Mouse (Mus musculus): Measurements from ENCODE around the gene Acad8. TPM values are rescaled to one million over a fixed set of nuclear protein-coding genes. Genes with fewer than 3 reads are reported as not detected.

Acad8 gene
- polyA plus RNA-seq (2012; rRNA removed): 13.9 and 22.4 TPM in 2 replicates

DNA sequence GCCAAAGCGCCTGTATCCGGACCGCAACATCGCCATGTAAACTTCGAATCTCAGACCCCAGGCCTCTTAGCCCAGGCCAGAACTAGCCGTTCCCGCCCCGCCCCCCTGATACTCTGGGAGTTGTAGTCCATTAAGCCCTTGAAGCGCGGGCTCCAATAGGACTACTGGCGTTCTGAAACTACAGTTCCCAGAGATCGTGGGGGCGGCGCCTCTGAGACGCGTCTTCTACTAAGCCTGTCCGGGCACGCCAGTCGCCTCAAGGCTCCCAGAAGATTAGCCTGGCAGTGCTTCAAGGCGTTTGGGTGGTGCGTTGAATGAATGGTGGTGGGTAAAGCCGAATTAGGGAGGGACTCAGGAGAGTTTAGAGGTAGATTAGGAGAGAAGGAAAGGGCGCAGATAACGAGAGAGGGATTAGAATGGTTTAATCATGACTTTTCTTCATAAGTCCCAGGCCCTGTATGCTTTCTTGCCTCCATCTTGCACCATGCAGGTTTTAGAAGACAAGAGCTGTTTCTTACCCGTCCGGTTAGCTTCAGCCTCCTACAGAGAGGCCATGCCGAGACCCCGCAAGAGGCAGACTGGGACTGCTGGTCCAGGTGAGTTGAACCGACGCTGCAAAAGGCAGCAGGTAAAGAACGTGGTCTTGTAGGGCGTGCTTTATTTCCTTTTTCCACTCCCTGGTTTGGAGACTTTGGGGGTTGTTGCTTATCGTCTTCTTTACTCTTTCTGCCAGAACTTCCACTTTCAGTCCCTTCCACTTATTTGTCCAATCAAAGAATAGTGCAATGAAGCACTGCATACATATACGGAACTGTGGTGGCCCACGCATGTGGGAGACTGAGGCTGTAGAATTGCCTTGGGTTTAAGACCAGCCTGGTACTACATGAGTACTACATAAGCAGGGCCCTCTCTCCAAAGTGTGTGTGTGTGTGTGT, at the start of gene Acad8, which contains the start of gene Thyn1:
TSS of gene Acad8 (minus strand) at position 106 of the 935 bp plus-strand sequence.
TSS of gene Thyn1 (plus strand) at position 250 of the 935 bp plus-strand sequence.
- peak; percentile 89 for DNase-seq
- peak within 1 kb of the TSS; percentile 93 for H3K4me3 ChIP-seq (replicated peaks; ENCODE audit: extremely low read depth, low read depth, low read length)
- peaks cover 4% of the 10 kb centered on the region; the same call in 1 of the 2 replicates for H3K4me1 ChIP-seq (ENCODE audit: control insufficient read depth, insufficient read depth, low read length)
- peak; percentile 72; the same call in 1 of the 2 replicates for TF ChIP-seq POLR2A (IDR thresholded peaks at IDR 0.05; ENCODE audit: borderline replicate concordance, extremely low read depth, low read depth, low read length)
- TF ChIP-seq CTCF (IDR thresholded peaks at IDR 0.05; ENCODE audit: insufficient read depth, low read length): no peak
- under 1% methylated on average over 35 of the region's 35 CpGs for WGBS

DNA sequence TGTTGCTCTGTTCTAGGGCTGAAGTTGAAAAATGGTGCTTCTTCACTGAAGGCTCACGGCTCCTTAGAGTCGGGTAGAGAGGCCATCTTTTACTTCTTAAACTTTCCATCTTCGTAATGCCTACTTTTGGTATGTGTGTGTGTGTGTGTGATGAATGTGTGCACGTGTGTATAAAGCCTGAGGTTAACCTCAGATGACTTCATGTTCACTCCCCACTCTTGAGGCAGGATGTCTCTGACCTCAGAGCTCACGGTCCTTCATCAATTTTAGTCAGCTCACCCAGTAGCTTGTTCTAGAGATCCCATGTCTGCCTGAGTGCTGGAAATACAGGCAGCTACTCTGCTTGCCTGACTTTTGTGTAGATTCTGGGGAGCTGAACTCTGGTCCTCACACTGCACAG, 44.5 kb upstream of the Acad8 start:
- no peak for DNase-seq
- 85% methylated on average over 5 of the region's 5 CpGs for WGBS
- no peak for TF ChIP-seq POLR2A (IDR thresholded peaks at IDR 0.05; ENCODE audit: borderline replicate concordance, extremely low read depth, low read depth, low read length)
- no peak for TF ChIP-seq CTCF (IDR thresholded peaks at IDR 0.05; ENCODE audit: insufficient read depth, low read length)

DNA sequence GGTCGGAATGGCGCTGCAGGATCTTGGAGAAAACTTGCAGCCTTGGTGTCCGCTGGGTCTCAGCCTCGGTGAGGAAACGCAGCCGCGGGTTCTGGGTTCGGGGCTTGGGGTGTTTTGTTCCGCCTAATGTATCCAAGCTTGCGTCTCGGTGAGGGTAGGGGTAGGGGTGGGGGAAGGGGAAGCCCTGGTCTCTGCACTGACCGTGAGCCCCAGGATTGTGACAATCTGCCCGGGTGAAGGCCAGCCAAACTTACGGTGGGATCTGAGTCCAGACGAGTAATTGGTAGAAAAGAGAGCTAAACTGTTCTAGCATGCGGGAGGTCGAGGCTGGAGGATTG, 31.4 kb upstream of the Acad8 start:
- H3K4me1 ChIP-seq (ENCODE audit: control insufficient read depth, insufficient read depth, low read length): peaks cover 8% of the 10 kb centered on the region
- 1% methylated on average over 17 of the region's 17 CpGs for WGBS
- peak overlapping the region; percentile 87 for H3K4me3 ChIP-seq (replicated peaks; ENCODE audit: extremely low read depth, low read depth, low read length)
- no peak for TF ChIP-seq CTCF (IDR thresholded peaks at IDR 0.05; ENCODE audit: insufficient read depth, low read length)
- TF ChIP-seq POLR2A (IDR thresholded peaks at IDR 0.05; ENCODE audit: borderline replicate concordance, extremely low read depth, low read depth, low read length): no peak
- no peak for DNase-seq

More for the DNA sequence above, 44.5 kb upstream of the Acad8 start:
- Histone ChIP-seq H3K4me1 (ENCODE audit: control insufficient read depth, insufficient read depth, low read length) (no peaks in the 10 kb centered on the region), H3K4me3 (replicated peaks; ENCODE audit: extremely low read depth, low read depth, low read length) (no peak overlapping the region)

DNA sequence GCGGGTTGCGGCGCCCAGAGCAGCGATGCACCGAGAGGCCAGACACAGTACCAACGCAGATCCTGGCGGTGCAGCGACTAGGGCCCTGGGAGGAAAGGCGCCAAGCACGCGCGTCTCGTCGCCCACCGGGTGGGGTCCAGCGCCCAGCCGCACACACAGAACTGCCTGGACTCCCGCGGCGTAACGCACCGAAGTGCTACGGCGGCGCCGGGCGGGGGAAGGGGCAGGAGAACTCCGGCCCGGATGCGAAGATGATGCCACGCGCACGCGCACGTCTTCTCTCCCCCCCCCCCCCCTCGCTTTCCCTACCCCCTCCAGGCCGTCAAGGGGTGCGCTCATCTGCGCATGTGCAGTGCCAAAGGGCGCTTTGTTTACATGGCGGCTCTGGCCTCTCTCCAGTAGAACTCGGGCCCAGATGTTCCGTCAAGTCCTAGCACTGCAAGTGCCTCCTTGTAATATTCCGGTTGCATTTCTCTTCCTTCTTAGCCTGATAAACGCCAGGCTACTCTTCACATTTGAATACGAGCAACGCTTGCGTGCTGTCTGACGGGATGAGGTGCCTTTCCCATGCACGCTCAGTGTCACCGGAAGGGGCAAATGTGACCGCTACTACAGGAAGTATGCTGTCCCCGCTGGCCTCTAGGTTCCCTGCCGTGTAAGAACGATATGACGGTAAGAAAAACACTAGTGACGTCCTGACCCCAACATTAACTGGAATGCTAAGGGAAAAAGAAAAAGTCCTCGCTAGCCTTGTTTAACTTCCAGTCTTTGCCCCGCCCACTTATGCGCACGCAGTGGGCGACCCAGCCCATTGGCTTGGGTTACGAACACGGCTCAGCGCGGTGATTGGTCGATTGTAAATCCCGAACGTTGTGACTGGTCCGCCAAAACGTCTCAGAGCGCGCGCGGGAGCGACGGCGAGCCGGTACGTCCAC, 30.7 kb upstream of the Acad8 start, which contains the start of the genes Vps26b and Ncapd3:
TSS of gene Vps26b (minus strand) at position 238 of the 935 bp plus-strand sequence.
TSS of gene Ncapd3 (plus strand) at position 348 of the 935 bp plus-strand sequence.
- no peak for TF ChIP-seq CTCF (IDR thresholded peaks at IDR 0.05; ENCODE audit: insufficient read depth, low read length)
- peak; percentile 89; the same call in 1 of the 2 replicates for TF ChIP-seq POLR2A (IDR thresholded peaks at IDR 0.05; ENCODE audit: borderline replicate concordance, extremely low read depth, low read depth, low read length)
- Histone ChIP-seq H3K4me3 (replicated peaks; ENCODE audit: extremely low read depth, low read depth, low read length) (peak within 1 kb of the TSS; percentile 87), H3K4me1 (ENCODE audit: control insufficient read depth, insufficient read depth, low read length) (peaks cover 8% of the 10 kb centered on the region)
- peak; percentile 95 for DNase-seq
- WGBS: under 1% methylated on average over 79 of the region's 80 CpGs

DNA sequence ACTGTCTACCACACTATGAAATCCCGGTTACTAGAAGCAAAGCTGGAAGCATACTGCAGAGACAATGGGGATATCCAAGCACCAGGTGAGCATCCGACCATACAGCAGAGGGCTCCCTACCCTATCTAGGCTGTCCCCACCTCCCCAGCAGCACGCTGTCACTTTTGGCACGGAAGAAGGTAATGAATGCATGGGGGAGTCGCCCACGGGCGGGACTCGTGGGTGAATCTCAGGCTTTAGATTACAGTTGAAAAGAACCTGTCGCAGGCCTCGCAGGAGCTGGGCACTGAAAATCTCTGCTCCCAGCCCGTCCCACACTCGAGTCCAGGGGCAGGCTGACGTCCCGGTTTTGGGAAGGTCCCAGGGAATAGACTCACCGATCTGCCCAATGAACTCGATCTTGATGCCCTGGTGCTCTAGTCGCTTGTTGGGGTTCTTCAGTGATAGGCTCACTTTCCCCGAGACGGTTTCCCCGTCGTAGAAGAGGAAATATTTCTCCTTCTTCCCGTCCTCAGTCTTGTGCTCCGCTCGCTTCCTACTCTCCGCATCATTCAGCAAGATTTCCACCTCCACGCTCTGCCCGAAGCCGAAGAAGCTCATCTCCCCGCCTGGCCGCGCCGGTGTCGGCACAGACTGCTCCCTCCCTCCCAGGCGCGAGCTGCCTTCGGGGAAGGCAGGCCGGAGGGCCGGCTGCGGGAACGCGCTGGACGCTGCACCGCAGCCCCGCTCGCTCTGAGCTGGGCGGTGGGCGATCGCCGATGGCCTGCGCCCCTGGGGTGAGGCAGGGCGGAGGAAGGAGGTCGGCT, 29.9 kb upstream of the Acad8 start:
- WGBS: under 1% methylated on average over 52 of the region's 52 CpGs
- H3K4me3 ChIP-seq (replicated peaks; ENCODE audit: extremely low read depth, low read depth, low read length): peak overlapping the region; percentile 87
- no peak for DNase-seq
- TF ChIP-seq CTCF (IDR thresholded peaks at IDR 0.05; ENCODE audit: insufficient read depth, low read length) (no peak), POLR2A (IDR thresholded peaks at IDR 0.05; ENCODE audit: borderline replicate concordance, extremely low read depth, low read depth, low read length) (no peak)
- peaks cover 8% of the 10 kb centered on the region for H3K4me1 ChIP-seq (ENCODE audit: control insufficient read depth, insufficient read depth, low read length)

DNA sequence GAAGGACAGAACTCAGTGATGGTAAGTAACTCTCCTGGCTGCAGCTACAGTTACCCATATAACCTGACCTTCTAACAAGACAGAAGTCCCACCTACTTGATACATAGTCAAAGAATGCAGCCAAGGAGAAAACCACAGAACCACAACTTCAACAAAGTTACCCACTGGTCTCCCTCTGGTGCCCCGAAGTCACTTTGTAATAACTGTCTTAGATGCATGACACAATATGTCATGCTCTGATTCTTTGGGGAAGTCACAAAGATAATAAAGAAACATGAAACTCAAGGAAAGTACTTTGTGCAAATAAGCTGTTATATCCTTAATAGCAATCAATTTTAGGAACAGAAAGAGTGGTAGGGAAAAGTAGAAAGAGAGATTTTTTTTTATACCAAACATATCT, 27.3 kb upstream of the Acad8 start:
- peaks cover 14% of the 10 kb centered on the region for H3K4me1 ChIP-seq (ENCODE audit: control insufficient read depth, insufficient read depth, low read length)
- no peak for DNase-seq
- no peak overlapping the region for H3K4me3 ChIP-seq (replicated peaks; ENCODE audit: extremely low read depth, low read depth, low read length)
- TF ChIP-seq POLR2A (IDR thresholded peaks at IDR 0.05; ENCODE audit: borderline replicate concordance, extremely low read depth, low read depth, low read length): no peak
- no peak for TF ChIP-seq CTCF (IDR thresholded peaks at IDR 0.05; ENCODE audit: insufficient read depth, low read length)
- WGBS: 11% methylated on average over 1 of the region's 1 CpGs

DNA sequence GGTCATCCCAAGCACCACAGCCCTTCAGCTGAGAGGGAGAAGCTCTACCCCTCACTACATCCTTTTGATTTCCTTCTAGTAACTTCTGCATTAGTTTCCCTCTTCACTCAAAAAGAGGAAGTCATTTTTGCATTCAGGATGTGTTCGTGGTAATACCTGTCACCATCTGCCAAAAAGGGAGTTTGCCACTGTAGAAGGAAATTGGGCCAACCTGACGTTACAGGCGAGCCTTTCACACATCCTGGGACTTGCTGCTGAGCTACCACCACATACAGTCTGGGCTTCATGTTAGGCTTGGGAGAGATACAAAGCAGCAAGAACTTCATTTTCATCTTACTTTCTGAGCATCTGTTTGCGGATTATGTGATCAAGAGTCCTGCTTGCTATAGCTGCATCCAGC, 24.3 kb upstream of the Acad8 start:
- Histone ChIP-seq H3K4me1 (ENCODE audit: control insufficient read depth, insufficient read depth, low read length) (peaks cover 14% of the 10 kb centered on the region), H3K4me3 (replicated peaks; ENCODE audit: extremely low read depth, low read depth, low read length) (no peak overlapping the region)
- no peak for DNase-seq
- 59% methylated on average over 4 of the region's 4 CpGs for WGBS
- TF ChIP-seq CTCF (IDR thresholded peaks at IDR 0.05; ENCODE audit: insufficient read depth, low read length) (no peak), POLR2A (IDR thresholded peaks at IDR 0.05; ENCODE audit: borderline replicate concordance, extremely low read depth, low read depth, low read length) (no peak)

DNA sequence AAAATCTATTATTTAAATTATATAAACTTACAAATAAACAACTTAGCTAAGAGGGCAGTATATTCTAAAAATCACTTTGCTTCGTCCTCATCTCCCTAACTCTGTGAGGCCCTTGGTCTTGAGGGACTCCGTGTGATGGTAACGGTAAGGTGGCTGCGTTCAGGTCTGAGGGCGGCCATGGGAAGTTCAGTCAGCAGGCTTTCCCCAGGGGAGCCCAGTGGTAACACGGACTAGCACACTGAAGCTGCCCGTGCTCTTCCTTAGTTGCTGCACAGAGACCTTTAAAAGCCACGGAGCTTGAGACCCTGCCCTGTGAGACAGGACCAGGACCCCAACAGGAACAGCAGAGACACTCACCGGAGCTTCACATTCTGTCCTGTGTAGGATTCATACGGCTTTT, 19.6 kb upstream of the Acad8 start:
- TF ChIP-seq CTCF (IDR thresholded peaks at IDR 0.05; ENCODE audit: insufficient read depth, low read length) (no peak), POLR2A (IDR thresholded peaks at IDR 0.05; ENCODE audit: borderline replicate concordance, extremely low read depth, low read depth, low read length) (no peak)
- WGBS: 95% methylated on average over 10 of the region's 10 CpGs
- DNase-seq: no peak
- peaks cover 6% of the 10 kb centered on the region; the same call in 1 of the 2 replicates for H3K4me1 ChIP-seq (ENCODE audit: control insufficient read depth, insufficient read depth, low read length)
- H3K4me3 ChIP-seq (replicated peaks; ENCODE audit: extremely low read depth, low read depth, low read length): no peak overlapping the region
